Mouse (Mus musculus): ENCODE results near the gene Socs2. TPM values are rescaled to one million over a fixed set of nuclear protein-coding genes. Genes with fewer than 3 reads are reported as not detected.

Gene Socs2
- polyA plus RNA-seq, 2 experiments: 1.5 to 5.4 TPM

DNA sequence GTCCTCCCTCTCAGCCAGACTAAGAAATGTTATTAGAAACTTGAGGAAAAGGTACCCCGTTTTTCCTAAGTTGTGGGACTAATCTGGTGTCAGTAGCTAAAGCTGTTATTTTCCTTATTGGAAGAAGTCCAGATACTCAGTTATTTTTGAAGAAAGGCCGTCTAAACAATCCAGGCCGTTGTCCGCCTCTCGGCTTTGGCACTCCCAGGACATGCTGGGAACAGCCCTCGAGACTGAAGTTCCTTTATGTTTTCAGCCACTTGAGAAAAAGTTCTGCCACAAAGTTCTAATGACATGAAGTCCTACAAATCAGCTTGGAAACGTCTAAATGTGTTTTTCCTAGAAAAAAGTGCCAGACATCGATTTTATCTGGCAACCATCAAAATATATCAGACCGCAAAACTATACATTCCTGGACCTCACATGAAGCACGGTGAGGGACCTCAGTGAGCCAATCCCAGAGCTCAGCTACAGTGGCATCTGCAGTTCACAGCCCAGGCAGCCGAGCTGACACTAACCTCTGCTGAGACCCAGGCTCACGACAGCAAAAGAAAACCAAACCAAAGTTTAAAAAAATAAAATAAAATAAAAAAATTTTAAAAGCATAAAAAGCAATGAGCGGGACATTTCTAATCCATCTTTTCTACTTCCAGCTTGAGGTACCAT, 17.2 kb downstream of the Socs2 start:
- Histone ChIP-seq H3K9me3 (ENCODE audit: control insufficient read depth, low read length) (no peaks in the 10 kb centered on the region), H3K36me3 (replicated peaks; ENCODE audit: control insufficient read depth, insufficient read depth, low read depth) (no peaks in the 10 kb centered on the region), H3K4me1 (replicated peaks; ENCODE audit: control insufficient read depth in 2 of 2, insufficient read depth in 2 of 2, low read length in 1 of 2) (no peaks in the 10 kb centered on the region), H3K9ac (replicated peaks) (no peak overlapping the region), H3K4me3 (ENCODE audit: insufficient read depth in 1 of 2, low read depth in 2 of 2, low read length in 2 of 2) (no peak overlapping the region), H3K27me3 (ENCODE audit: control insufficient read depth, insufficient read depth, low read length) (peaks cover 12% of the 10 kb centered on the region), H3K27ac (no peak overlapping the region), H3K4me2 (ENCODE audit: low read depth) (no peak overlapping the region)
- TF ChIP-seq EP300 (IDR thresholded peaks at IDR 0.05; ENCODE audit: low read depth): no peak
- no peak for TF ChIP-seq CTCF (IDR thresholded peaks at IDR 0.05; ENCODE audit: low read depth)
- WGBS (ENCODE audit: insufficient replicate concordance): 58% methylated on average over 13 of the region's 13 CpGs
- DNase-seq (ENCODE audit: low read depth in 3 of 3, low spot score in 3 of 3): no peak
- ATAC-seq (ENCODE audit: insufficient read depth): no peak

DNA sequence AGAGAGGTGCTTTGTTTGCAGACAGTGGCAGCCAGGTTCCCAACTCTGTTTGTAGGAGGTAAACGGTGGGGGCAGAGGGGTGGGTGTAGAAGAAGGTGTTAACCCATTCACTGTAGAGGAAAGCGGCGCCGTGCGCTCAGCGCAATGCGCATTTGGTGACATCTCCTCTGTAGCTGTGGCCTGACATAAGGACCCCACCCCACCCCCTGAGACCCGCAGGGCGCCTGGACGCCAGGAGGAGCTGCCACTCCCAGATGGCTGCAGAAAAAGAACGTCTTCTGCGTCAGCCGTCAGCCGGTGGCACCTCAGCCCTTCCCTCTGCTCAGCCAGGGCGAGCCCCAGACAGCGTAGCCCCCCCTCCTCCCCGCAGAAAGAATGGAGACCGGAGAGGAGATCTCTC, 18.5 kb downstream of the Socs2 start:
- H3K27me3 ChIP-seq (ENCODE audit: control insufficient read depth, insufficient read depth, low read length): peaks cover 12% of the 10 kb centered on the region
- TF ChIP-seq EP300 (IDR thresholded peaks at IDR 0.05; ENCODE audit: low read depth) (no peak), CTCF (IDR thresholded peaks at IDR 0.05; ENCODE audit: low read depth) (no peak)
- no peak overlapping the region for H3K27ac ChIP-seq
- ATAC-seq (ENCODE audit: insufficient read depth) (no peak), DNase-seq (ENCODE audit: low read depth in 3 of 3, low spot score in 3 of 3) (no peak)
- H3K36me3 ChIP-seq (replicated peaks; ENCODE audit: control insufficient read depth, insufficient read depth, low read depth): no peaks in the 10 kb centered on the region
- 2% methylated on average over 18 of the region's 18 CpGs for whole genome bisulfite sequencing (ENCODE audit: insufficient replicate concordance)
- no peak overlapping the region for H3K4me2 ChIP-seq (ENCODE audit: low read depth)
- H3K9ac ChIP-seq (replicated peaks): no peak overlapping the region
- H3K4me3 ChIP-seq (ENCODE audit: insufficient read depth in 1 of 2, low read depth in 2 of 2, low read length in 2 of 2): no peak overlapping the region
- H3K9me3 ChIP-seq (ENCODE audit: control insufficient read depth, low read length): no peaks in the 10 kb centered on the region
- no peaks in the 10 kb centered on the region for H3K4me1 ChIP-seq (replicated peaks; ENCODE audit: control insufficient read depth in 2 of 2, insufficient read depth in 2 of 2, low read length in 1 of 2)

DNA sequence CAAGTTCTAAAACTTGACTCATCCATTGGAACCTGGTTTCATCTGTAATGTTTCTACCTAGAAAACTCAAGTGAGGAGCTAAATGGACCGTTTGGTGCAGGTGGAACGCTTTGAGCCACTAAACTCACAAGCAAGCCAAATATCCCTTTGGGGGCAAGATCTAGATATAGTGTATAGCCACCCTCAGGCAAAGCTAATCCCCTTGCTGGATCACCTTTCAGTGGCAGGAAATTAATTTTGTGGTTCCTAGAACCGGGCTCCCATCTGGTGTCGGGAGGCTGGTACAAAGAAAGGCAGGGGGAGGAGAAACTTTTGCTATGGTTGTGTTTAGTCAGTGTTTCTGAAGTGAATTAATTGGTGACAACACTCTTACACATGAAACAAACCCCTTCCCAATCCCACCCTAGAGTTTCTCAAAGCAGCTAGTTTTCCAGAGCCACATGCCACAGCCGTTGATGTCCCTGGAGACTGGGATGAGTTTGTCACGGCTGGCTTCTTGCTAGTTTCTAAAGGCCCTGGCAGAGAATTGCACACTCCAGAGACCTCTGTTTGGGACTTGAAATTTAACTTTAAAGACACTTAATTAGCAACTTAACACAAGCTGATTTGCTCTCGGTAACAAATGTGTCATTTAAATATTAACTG, 19.7 kb downstream of the Socs2 start:
- no peak overlapping the region for H3K4me2 ChIP-seq (ENCODE audit: low read depth)
- no peaks in the 10 kb centered on the region for H3K36me3 ChIP-seq (replicated peaks; ENCODE audit: control insufficient read depth, insufficient read depth, low read depth)
- H3K27ac ChIP-seq: no peak overlapping the region
- peaks cover 12% of the 10 kb centered on the region for H3K27me3 ChIP-seq (ENCODE audit: control insufficient read depth, insufficient read depth, low read length)
- H3K4me3 ChIP-seq (ENCODE audit: insufficient read depth in 1 of 2, low read depth in 2 of 2, low read length in 2 of 2): no peak overlapping the region
- H3K4me1 ChIP-seq (replicated peaks; ENCODE audit: control insufficient read depth in 2 of 2, insufficient read depth in 2 of 2, low read length in 1 of 2): no peaks in the 10 kb centered on the region
- ATAC-seq (ENCODE audit: insufficient read depth): no peak
- H3K9ac ChIP-seq (replicated peaks): no peak overlapping the region
- no peak for DNase-seq (ENCODE audit: low read depth in 3 of 3, low spot score in 3 of 3)
- 59% methylated on average over 7 of the region's 7 CpGs for WGBS (ENCODE audit: insufficient replicate concordance)
- TF ChIP-seq CTCF (IDR thresholded peaks at IDR 0.05; ENCODE audit: low read depth) (no peak), EP300 (IDR thresholded peaks at IDR 0.05; ENCODE audit: low read depth) (no peak)
- no peaks in the 10 kb centered on the region for H3K9me3 ChIP-seq (ENCODE audit: control insufficient read depth, low read length)

DNA sequence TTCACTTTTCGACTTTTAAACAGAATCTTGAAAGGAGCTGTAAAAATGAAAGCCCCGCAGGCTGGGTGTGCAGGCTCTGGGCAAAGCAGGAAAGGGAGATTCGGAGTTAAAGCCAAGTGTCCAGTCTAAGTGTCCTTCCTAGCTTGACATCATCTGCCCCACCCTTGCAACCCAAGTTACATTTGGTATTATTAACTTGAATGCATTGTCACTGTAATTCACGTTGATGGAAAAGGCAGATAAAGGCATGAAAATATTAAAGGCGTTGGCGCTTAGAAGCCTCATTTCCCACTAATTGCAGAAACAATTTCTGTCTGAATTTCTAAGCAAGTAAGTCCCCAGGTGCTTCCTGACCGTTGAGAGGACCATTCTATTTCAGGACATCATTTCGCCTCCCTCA, 20.6 kb downstream of the Socs2 start:
- Histone ChIP-seq H3K4me2 (ENCODE audit: low read depth) (no peak overlapping the region), H3K9me3 (ENCODE audit: control insufficient read depth, low read length) (no peaks in the 10 kb centered on the region), H3K9ac (replicated peaks) (no peak overlapping the region), H3K36me3 (replicated peaks; ENCODE audit: control insufficient read depth, insufficient read depth, low read depth) (no peaks in the 10 kb centered on the region), H3K27me3 (ENCODE audit: control insufficient read depth, insufficient read depth, low read length) (peaks cover 12% of the 10 kb centered on the region), H3K27ac (no peak overlapping the region), H3K4me3 (ENCODE audit: insufficient read depth in 1 of 2, low read depth in 2 of 2, low read length in 2 of 2) (no peak overlapping the region), H3K4me1 (replicated peaks; ENCODE audit: control insufficient read depth in 2 of 2, insufficient read depth in 2 of 2, low read length in 1 of 2) (no peaks in the 10 kb centered on the region)
- WGBS (ENCODE audit: insufficient replicate concordance): 53% methylated on average over 8 of the region's 8 CpGs
- ATAC-seq (ENCODE audit: insufficient read depth): no peak
- no peak for DNase-seq (ENCODE audit: low read depth in 3 of 3, low spot score in 3 of 3)
- TF ChIP-seq CTCF (IDR thresholded peaks at IDR 0.05; ENCODE audit: low read depth) (no peak), EP300 (IDR thresholded peaks at IDR 0.05; ENCODE audit: low read depth) (no peak)

Measured in liver, embryonic 14.5 days (tissue).